Mouse (Mus musculus): ENCODE measurements around the gene Vwa3b.

DNA sequence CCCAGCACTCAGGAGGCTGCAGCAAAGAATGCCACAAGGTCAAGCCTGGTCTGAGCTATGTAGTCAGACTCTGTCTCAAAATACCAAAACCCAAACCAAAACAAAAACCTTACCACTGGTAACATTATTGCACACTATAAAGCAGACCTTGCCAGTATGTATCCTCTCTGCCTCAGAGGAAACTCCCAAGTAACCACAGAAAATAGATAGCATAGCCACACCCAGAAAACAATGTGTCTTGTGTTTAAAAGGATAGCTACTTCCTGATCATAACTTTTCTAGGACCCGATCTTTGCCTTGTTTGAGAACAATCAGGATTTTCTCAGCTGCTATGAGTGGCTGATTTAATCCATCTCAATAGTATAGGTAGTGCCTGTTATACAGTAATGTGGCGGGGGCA is 4.3 kb downstream of the Vwa3b start:
- no peak for TF ChIP-seq CTCF (IDR thresholded peaks at IDR 0.05; ENCODE audit: low read depth)
- TF ChIP-seq EP300 (optimal IDR thresholded peaks at IDR 0.05): no peak
